Mouse (Mus musculus) CD4-positive, CD25-positive, alpha-beta regulatory T cell, adult 9 weeks (primary cell): ENCODE data around the gene Fads1. TPM values are rescaled to one million over a fixed set of nuclear protein-coding genes. Genes with fewer than 3 reads are reported as not detected.

ENCODE experiments used
- polyA plus RNA-seq: library from polyadenylated mRNA; unstranded; fragments of 100-300 nt; shearing (Covaris generic); gene quantifications from one replicate; pipeline ENCODE4 v1.2.1, GENCODE M21; 2017

Fads1 gene
- polyA plus RNA-seq: 8.8 TPM

DNA sequence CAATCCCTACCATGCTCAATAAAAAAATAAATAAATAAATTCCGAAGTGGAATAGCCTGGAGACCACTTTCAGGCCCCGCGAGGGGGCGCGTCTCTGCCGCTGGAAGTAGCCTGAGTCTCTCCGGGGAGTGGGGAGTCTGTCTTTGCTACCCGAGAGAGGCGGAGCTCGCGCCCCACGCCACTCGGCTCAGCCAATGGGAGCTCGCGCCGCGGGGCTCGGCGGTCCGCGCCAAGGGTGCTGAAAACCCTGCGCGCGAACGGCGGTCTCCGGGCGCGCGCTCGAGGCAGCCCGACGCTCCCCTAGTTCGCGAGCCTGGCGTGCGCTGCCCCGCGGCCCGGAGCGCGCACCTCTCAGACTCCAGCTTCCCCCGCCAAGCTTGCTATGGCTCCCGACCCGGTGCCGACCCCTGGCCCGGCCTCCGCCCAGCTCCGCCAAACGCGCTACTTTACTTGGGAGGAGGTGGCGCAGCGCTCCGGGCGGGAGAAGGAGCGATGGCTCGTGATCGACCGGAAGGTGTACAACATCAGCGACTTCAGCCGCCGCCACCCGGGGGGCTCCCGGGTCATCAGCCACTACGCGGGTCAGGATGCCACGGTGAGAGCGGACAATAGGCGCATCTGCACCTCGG is at the start of gene Fads1:
Fads1 (plus strand) TSS at position 219 of the 629 bp plus-strand sequence.

DNA sequence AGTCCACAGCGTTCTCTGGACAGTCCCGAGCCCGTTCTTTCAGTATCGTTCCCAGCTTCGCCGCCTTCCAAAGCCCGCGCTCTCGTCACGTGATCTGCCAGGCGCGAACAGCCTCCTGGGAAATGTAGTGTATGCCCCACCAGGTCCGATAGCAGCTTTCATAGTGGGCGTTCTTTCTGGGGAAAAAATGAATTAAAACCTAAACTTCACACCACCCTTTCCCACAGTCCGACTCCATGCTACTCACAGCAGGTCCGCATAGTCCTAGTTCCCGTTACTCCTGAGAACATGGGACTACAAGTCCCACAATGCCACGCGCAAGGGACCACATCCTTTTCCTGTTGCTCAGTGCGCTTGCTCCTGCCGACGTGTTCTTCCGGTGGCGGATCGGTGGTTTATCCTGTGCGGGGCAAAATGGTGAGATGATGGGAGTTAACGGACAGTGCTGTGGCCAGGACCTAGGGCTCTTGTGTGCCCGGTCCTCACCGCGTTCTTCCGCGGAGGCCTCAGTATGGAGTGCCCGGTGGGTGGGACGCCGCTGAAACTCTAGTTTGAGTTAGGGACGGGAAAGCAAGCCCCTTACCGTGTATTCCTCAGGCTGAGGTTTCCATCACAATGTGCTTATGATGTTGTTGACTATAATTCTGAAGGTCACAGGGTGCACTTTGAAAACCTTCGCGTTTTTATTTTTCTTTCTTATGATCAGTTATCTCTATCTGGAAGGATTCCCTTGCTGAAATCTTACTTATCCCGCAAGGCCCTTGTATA is 21.3 kb downstream of the Fads1 start, which contains the start of the genes Tmem258 and Fen1:
Tmem258 (plus strand) TSS at position 167 of the 768 bp plus-strand sequence.
Fen1 (minus strand) TSS at position 322 of the 768 bp plus-strand sequence.

DNA sequence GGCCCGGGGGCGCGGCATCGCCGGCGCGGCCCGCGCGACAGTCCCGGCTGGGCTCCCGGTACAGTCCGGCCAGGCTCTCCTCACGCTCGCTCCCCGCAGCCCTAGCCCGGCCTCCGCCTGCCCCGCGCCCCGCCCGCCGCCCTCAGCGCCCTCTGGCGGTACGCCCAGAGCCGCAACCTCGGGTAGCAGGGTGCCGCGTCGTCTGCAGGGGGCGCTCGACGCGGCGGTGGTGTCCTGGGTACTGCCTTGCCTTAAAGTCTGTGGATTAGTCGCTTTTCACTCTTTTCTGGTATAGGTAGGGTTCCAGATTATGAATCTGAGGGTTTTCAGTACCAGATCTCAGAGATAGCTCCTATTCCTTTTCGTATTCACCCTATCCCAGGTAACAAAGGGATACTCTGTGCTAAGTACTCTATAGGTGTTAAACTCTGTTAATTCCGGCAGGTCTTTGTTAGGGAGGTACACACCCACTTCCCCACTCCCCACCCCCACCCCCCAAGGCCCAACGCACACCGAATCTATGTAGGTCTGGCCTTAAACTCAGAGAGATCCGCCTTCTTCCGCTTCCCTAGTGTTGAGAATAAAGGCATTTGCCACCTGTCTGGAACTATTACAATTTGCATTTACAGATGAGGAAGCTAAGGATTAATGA is 58.1 kb downstream of the Fads1 start, which contains the start of gene Myrf:
Myrf (minus strand) TSS at position 95 of the 652 bp plus-strand sequence.

Other genes starting within 250 kb of the Fads1 start
- gene Fth1, start 202.3 kb upstream of the Fads1 start, polyA plus RNA-seq: 1,523 TPM
- 0.21 TPM for gene Best1, start 181.3 kb upstream of the Fads1 start, polyA plus RNA-seq
- 0.21 TPM for gene Rab3il1, start 181.2 kb upstream of the Fads1 start, polyA plus RNA-seq
- not detected for gene Fads3, start 141.3 kb upstream of the Fads1 start, polyA plus RNA-seq
- gene Fads2, start 81.1 kb upstream of the Fads1 start, polyA plus RNA-seq: 0.26 TPM
- 375 TPM for gene Tmem258, start 21.1 kb downstream of the Fads1 start, polyA plus RNA-seq
- gene Fen1, start 21.3 kb downstream of the Fads1 start, polyA plus RNA-seq: 44.6 TPM
- not detected for gene Myrf, start 57.9 kb downstream of the Fads1 start, polyA plus RNA-seq
- 0.06 TPM for gene Dagla, start 122.0 kb downstream of the Fads1 start, polyA plus RNA-seq
- gene Syt7, start 206.2 kb downstream of the Fads1 start, polyA plus RNA-seq: not detected